Mouse (Mus musculus): Measurements from ENCODE around the gene Acvrl1.
A peak's percentile ranks its signal among the peaks of the same experiment; 100 is the strongest.

Acvrl1 gene

GRCm38 (mm10) chr15:101128181-101129089, at the start of gene Acvrl1:
Gene Acvrl1 (plus strand): TSS chr15:101128522.
- DNase-seq (ENCODE audit: low spot score in 2 of 2) = no peak

GRCm38 (mm10) chr15:101078731-101079156, 49.6 kb upstream of the Acvrl1 start:
- peak; percentile 9 to 49 for DNase-seq (ENCODE audit: low spot score in 2 of 2)

GRCm38 (mm10) chr15:101080031-101080520, 48.2 kb upstream of the Acvrl1 start:
- no peak for DNase-seq (ENCODE audit: low spot score in 2 of 2)

- DNase-seq (ENCODE audit: low spot score in 2 of 2) = no peak
Observed at GRCm38 (mm10) chr15:101081035-101081548, 47.2 kb upstream of the Acvrl1 start.

- no peak for DNase-seq (ENCODE audit: low spot score in 2 of 2)
Observed at GRCm38 (mm10) chr15:101082236-101082635, 46.1 kb upstream of the Acvrl1 start.

GRCm38 (mm10) chr15:101084499-101084898, 43.8 kb upstream of the Acvrl1 start:
- no peak for DNase-seq (ENCODE audit: low spot score in 2 of 2)

GRCm38 (mm10) chr15:101086451-101086850, 41.9 kb upstream of the Acvrl1 start:
- DNase-seq (ENCODE audit: low spot score in 2 of 2) = no peak

- DNase-seq (ENCODE audit: low spot score in 2 of 2) = no peak
Observed at GRCm38 (mm10) chr15:101086956-101087355, 41.4 kb upstream of the Acvrl1 start.

- no peak for DNase-seq (ENCODE audit: low spot score in 2 of 2)
Observed at GRCm38 (mm10) chr15:101088291-101088690, 40.0 kb upstream of the Acvrl1 start.

- no peak for DNase-seq (ENCODE audit: low spot score in 2 of 2)
Observed at GRCm38 (mm10) chr15:101091551-101091950, 36.8 kb upstream of the Acvrl1 start.

- no peak for DNase-seq (ENCODE audit: low spot score in 2 of 2)
Observed at GRCm38 (mm10) chr15:101092121-101092828, 36.0 kb upstream of the Acvrl1 start.

- no peak for DNase-seq (ENCODE audit: low spot score in 2 of 2)
Observed at GRCm38 (mm10) chr15:101092829-101093648, 35.3 kb upstream of the Acvrl1 start.

- DNase-seq (ENCODE audit: low spot score in 2 of 2) = no peak
Observed at GRCm38 (mm10) chr15:101093988-101094387, 34.3 kb upstream of the Acvrl1 start.

GRCm38 (mm10) chr15:101094979-101095378, 33.3 kb upstream of the Acvrl1 start:
- no peak for DNase-seq (ENCODE audit: low spot score in 2 of 2)

- no peak for DNase-seq (ENCODE audit: low spot score in 2 of 2)
Observed at GRCm38 (mm10) chr15:101095392-101095791, 32.9 kb upstream of the Acvrl1 start.

- no peak for DNase-seq (ENCODE audit: low spot score in 2 of 2)
Observed at GRCm38 (mm10) chr15:101097985-101098651, 30.2 kb upstream of the Acvrl1 start.

- DNase-seq (ENCODE audit: low spot score in 2 of 2) = no peak
Observed at GRCm38 (mm10) chr15:101100996-101101395, 27.3 kb upstream of the Acvrl1 start.

GRCm38 (mm10) chr15:101103605-101104304, 24.6 kb upstream of the Acvrl1 start:
- DNase-seq (ENCODE audit: low spot score in 2 of 2) = no peak

GRCm38 (mm10) chr15:101105496-101105994, 22.8 kb upstream of the Acvrl1 start:
- DNase-seq (ENCODE audit: low spot score in 2 of 2) = peak; percentile 52 to 83

GRCm38 (mm10) chr15:101106011-101106410, 22.3 kb upstream of the Acvrl1 start:
- no peak for DNase-seq (ENCODE audit: low spot score in 2 of 2)

Data from spleen, postnatal 10 days (tissue).